Mouse (Mus musculus) MEL (cell line): ENCODE results near the gene Etv4.

ENCODE experiments used
- EP300 ChIP-seq, 2 experiments: IDR thresholded peaks; 2 replicates each; pipeline ENCODE4 v1.6.1; 2011; ENCODE audit warnings: improper control_type of control experiment in 2 of 2, low read length in 2 of 2, low read depth in 1 of 2, mild to moderate bottlenecking in 1 of 2
- MAFK ChIP-seq: IDR thresholded peaks from 2 replicates; pipeline ENCODE4 v1.6.1; 2011; ENCODE audit warnings: low read depth, mild to moderate bottlenecking, low read length, improper control_type of control experiment, borderline replicate concordance
- POLR2A ChIP-seq, 2 experiments: IDR thresholded peaks; 2 replicates each; pipeline ENCODE4 v1.6.1; 2011 to 2012; ENCODE audit warnings: low read length in 2 of 2, mild to moderate bottlenecking in 2 of 2, control low read depth in 1 of 2, improper control_type of control experiment in 1 of 2, low read depth in 1 of 2, moderate library complexity in 1 of 2; ENCODE audit not compliant: control insufficient read depth in 1 of 2, insufficient read depth in 1 of 2, poor library complexity in 1 of 2
- RAD21 ChIP-seq: IDR thresholded peaks from 2 replicates; pipeline ENCODE4 v1.6.1; 2011; ENCODE audit warnings: mild to moderate bottlenecking, low read depth, low read length, improper control_type of control experiment

- TF ChIP-seq RAD21, result no peak
- TF ChIP-seq EP300 (IDR thresholded peaks at IDR 0.05; ENCODE audit: low read depth in 1 of 2, low read length in 2 of 2), result no peak
- TF ChIP-seq MAFK, result no peak
- TF ChIP-seq POLR2A (IDR thresholded peaks at IDR 0.05; ENCODE audit: control insufficient read depth in 1 of 2, insufficient read depth in 1 of 2, low read depth in 1 of 2, low read length in 2 of 2, poor library complexity in 1 of 2), result no peak
Observed at GRCm38 (mm10) chr11:101798083-101798482, 12.9 kb upstream of the Etv4 start.
